Mouse (Mus musculus) testis, adult 2 months (tissue): ENCODE results near the gene 4930432M17Rik. TPM values are rescaled to one million over a fixed set of nuclear protein-coding genes. Genes with fewer than 3 reads are reported as not detected.

Source experiments
- H3K27ac ChIP-seq: fragments of 200-500 bp; 2 replicates; pipeline ENCODE4 v1.5.1; 2012; ENCODE audit warnings: low read depth, low read length; ENCODE audit not compliant: control insufficient read depth, insufficient read depth
- H3K27me3 ChIP-seq: fragments of 200-500 bp; 2 replicates; pipeline ENCODE4 v1.6.1; 2012; ENCODE audit warnings: mild to moderate bottlenecking, low read length, moderate library complexity; ENCODE audit not compliant: control insufficient read depth, insufficient read depth
- H3K36me3 ChIP-seq: fragments of 200-500 bp; 2 replicates; pipeline ENCODE4 v1.6.1; 2012; ENCODE audit warnings: mild to moderate bottlenecking, low read length; ENCODE audit not compliant: control insufficient read depth, insufficient read depth
- H3K4me1 ChIP-seq: fragments of 200-500 bp; 2 replicates; pipeline ENCODE4 v1.6.1; 2012; ENCODE audit warnings: low read length; ENCODE audit not compliant: control insufficient read depth, insufficient read depth
- H3K4me3 ChIP-seq: fragments of 200-500 bp; 2 replicates; pipeline ENCODE4 v1.5.1; 2012; ENCODE audit warnings: low read depth, mild to moderate bottlenecking, low read length, moderate library complexity, mixed read lengths; ENCODE audit not compliant: control insufficient read depth
- CTCF ChIP-seq: fragments of 200-500 bp; IDR thresholded peaks from 2 replicates; pipeline ENCODE4 v1.5.1; 2012; ENCODE audit warnings: low read depth, mild to moderate bottlenecking, inconsistent platforms, low read length, moderate library complexity; ENCODE audit not compliant: control insufficient read depth, insufficient read depth, insufficient replicate concordance
- POLR2A ChIP-seq: fragments of 200-500 bp; IDR thresholded peaks from 2 replicates; pipeline ENCODE4 v1.6.1; 2012; ENCODE audit warnings: low read depth, mild to moderate bottlenecking, inconsistent platforms, low read length, moderate library complexity; ENCODE audit not compliant: control insufficient read depth
- polyA plus RNA-seq: library from polyadenylated mRNA; depleted of rRNA; stranded (reverse); fragments of >200 nt; gene quantifications from 2 replicates; pipeline ENCODE4 v1.2.3, GENCODE M21; 2012

4930432M17Rik gene
- polyA plus RNA-seq, 1 experiment, result not detected

- H3K4me3 ChIP-seq, result no peak overlapping the region
- H3K27ac ChIP-seq, result no peak overlapping the region
- no peaks in the 10 kb centered on the region for H3K36me3 ChIP-seq
- TF ChIP-seq CTCF (no peak), POLR2A (no peak)
- H3K4me1 ChIP-seq, result peaks cover 4% of the 10 kb centered on the region; the same call in 1 of the 2 replicates
- no peaks in the 10 kb centered on the region for H3K27me3 ChIP-seq
Measured at GRCm38 (mm10) chr3:121685985-121686384, 15.4 kb downstream of the 4930432M17Rik start.

- Histone ChIP-seq H3K4me3 (no peak overlapping the region), H3K36me3 (no peaks in the 10 kb centered on the region), H3K27ac (no peak overlapping the region), H3K4me1 (peaks cover 4% of the 10 kb centered on the region; the same call in 1 of the 2 replicates), H3K27me3 (no peaks in the 10 kb centered on the region)
- TF ChIP-seq CTCF (no peak), POLR2A (no peak)
Measured at GRCm38 (mm10) chr3:121686408-121686911, 15.9 kb downstream of the 4930432M17Rik start.

GRCm38 (mm10) chr3:121687741-121688140 lies 17.2 kb downstream of the 4930432M17Rik start:
- no peak overlapping the region for H3K27ac ChIP-seq
- no peak for TF ChIP-seq CTCF
- TF ChIP-seq POLR2A, result no peak
- H3K27me3 ChIP-seq, result no peaks in the 10 kb centered on the region
- no peaks in the 10 kb centered on the region for H3K36me3 ChIP-seq
- H3K4me1 ChIP-seq, result peaks cover 3% of the 10 kb centered on the region; the same call in 1 of the 2 replicates
- no peak overlapping the region for H3K4me3 ChIP-seq

- Histone ChIP-seq H3K36me3 (no peaks in the 10 kb centered on the region), H3K4me1 (no peaks in the 10 kb centered on the region), H3K27ac (no peak overlapping the region), H3K27me3 (no peaks in the 10 kb centered on the region), H3K4me3 (no peak overlapping the region)
- no peak for TF ChIP-seq CTCF
- no peak for TF ChIP-seq POLR2A
Measured at GRCm38 (mm10) chr3:121689029-121689428, 18.5 kb downstream of the 4930432M17Rik start.

- H3K36me3 ChIP-seq, result no peaks in the 10 kb centered on the region
- TF ChIP-seq CTCF (no peak), POLR2A (no peak)
- H3K4me1 ChIP-seq, result no peaks in the 10 kb centered on the region
- H3K4me3 ChIP-seq, result no peak overlapping the region
- no peaks in the 10 kb centered on the region for H3K27me3 ChIP-seq
- no peak overlapping the region for H3K27ac ChIP-seq
Measured at GRCm38 (mm10) chr3:121689697-121690096, 19.1 kb downstream of the 4930432M17Rik start.

GRCm38 (mm10) chr3:121693001-121693730 lies 22.6 kb downstream of the 4930432M17Rik start:
- Histone ChIP-seq H3K27me3 (no peaks in the 10 kb centered on the region), H3K27ac (no peak overlapping the region), H3K4me1 (no peaks in the 10 kb centered on the region), H3K4me3 (no peak overlapping the region), H3K36me3 (no peaks in the 10 kb centered on the region)
- TF ChIP-seq POLR2A (no peak), CTCF (no peak)

- H3K4me1 ChIP-seq, result no peaks in the 10 kb centered on the region
- H3K27me3 ChIP-seq, result no peaks in the 10 kb centered on the region
- TF ChIP-seq POLR2A, result no peak
- no peak for TF ChIP-seq CTCF
- no peak overlapping the region for H3K27ac ChIP-seq
- H3K36me3 ChIP-seq, result no peaks in the 10 kb centered on the region
- no peak overlapping the region for H3K4me3 ChIP-seq
Measured at GRCm38 (mm10) chr3:121693746-121694145, 23.2 kb downstream of the 4930432M17Rik start.

GRCm38 (mm10) chr3:121697169-121697568 lies 26.6 kb downstream of the 4930432M17Rik start:
- Histone ChIP-seq H3K4me3 (no peak overlapping the region), H3K36me3 (no peaks in the 10 kb centered on the region), H3K4me1 (no peaks in the 10 kb centered on the region), H3K27me3 (no peaks in the 10 kb centered on the region), H3K27ac (no peak overlapping the region)
- TF ChIP-seq POLR2A (no peak), CTCF (no peak)
